Mouse (Mus musculus): ENCODE measurements at regions not wholly inside any gene's neighbourhood (a gene's known extent, or its start where the extent isn't known, plus 50 kb on each side); places are given as distances from the start of the nearest gene placed in this dataset.

DNA sequence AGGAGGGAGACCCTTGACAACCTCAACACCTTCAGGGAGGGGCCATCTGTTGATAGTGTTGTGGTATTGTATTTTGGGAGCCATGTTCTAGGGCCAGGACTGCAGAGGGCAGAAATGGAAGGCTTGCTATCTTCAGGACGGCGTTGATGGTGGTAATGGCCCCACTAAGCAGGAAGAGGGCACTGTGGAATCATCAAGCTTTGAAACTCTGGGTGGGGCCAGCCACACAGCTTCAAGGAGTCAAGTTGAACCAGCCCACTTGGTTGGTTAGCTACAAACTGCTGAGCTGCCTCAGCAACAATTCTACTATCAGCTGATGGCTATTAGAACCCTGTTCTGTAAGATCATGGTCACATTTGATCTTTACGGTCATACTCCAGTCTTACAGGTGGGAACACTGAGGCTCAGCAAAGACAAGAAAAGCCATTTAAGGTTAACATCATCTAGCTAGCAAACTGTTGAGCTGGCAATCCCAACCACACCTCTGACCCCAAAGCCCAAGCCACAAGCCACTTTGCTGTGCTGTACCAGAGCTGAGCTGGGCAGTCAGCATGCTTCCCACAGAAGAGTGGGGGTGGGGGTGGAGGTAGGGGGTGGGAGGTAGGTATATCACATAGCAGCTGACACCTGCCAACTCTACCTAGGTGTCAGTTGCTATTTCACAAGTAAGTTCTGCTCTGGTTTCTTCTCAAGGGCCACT is 203.9 kb downstream of the Uaca start:
- DNase-seq (ENCODE audit: low spot score in 2 of 2), result peak in 1 of 2 experiments; percentile 64

GRCm38 (mm10) chr9:60999001-60999529 is 204.7 kb downstream of the Uaca start:
- peak; percentile 26 to 76 for DNase-seq (ENCODE audit: low spot score in 2 of 2)

GRCm38 (mm10) chr9:61000232-61000631 is 205.9 kb downstream of the Uaca start:
- DNase-seq (ENCODE audit: low spot score in 2 of 2), result no peak

GRCm38 (mm10) chr9:61002572-61002971 is 208.2 kb downstream of the Uaca start:
- DNase-seq (ENCODE audit: low spot score in 2 of 2), result no peak

DNA sequence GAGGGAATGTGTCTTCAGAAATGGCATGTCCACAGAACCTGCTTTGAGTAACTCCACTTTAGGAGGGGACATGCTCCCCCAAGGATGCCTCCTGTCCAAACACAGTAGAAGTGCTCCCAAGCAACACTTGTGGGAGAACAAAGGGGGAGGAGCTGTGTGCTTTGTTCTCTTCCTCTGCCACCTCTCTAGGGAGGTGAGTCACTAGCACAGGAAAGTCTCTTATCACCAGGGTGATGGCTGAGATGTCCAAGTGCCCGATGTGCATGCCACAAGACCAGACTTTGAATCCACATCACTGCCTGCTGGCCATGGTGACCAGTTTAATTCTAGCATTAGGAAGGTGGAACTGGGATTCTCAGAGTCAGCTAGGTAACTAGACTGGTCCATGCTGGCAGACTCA is 214.1 kb downstream of the Uaca start:
- no peak for DNase-seq (ENCODE audit: low spot score in 2 of 2)

DNA sequence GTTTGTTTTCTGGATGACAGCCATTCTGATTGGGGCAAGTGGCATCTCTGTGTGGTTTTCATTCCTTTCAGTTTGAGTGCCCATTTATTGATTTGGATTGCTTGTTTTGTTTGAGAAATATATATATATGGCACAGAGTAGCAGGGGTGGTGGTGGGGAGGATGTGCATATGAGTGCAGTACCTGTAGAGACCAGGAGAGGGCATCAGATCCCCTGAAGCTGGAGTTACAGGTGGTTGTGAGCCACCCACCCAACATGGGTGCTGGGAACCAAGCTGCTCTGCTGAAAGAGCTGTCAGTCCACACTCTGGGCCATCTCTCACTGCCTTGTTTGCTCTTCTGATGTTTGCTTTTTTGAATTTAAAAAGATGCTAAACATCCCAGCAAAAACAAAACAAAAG is 216.7 kb downstream of the Uaca start:
- no peak for DNase-seq (ENCODE audit: low spot score in 2 of 2)

GRCm38 (mm10) chr9:61012771-61013540 is 218.6 kb downstream of the Uaca start:
- peak; percentile 26 to 72 for DNase-seq (ENCODE audit: low spot score in 2 of 2)

GRCm38 (mm10) chr9:61014151-61014550 is 219.8 kb downstream of the Uaca start:
- DNase-seq (ENCODE audit: low spot score in 2 of 2), result no peak

DNA sequence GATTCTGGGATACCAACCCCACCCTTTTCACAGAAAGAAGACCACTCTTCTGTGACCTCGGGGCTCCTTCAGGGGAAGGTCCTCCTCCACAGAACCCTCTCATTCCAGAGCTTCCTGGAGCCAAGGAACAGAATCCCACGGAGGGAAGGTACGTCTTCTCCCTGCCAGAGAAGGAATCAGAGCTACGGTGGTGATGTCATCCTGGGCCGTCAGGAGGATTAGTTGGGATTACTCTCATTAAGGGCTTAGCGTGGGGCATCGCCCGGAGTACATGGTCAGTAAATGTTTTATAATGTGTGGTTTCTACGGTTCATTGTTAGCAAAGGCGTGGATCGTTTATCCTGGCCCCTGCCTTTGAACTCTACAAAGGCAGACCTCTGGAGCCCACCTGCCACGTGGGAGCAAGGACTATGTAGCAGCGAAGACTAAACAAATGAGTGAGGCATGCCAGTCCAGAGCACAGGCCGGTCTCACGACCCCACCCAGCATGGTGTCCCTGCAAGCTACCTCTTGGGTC is 221.1 kb downstream of the Uaca start:
- no peak for DNase-seq (ENCODE audit: low spot score in 2 of 2)

GRCm38 (mm10) chr9:61016673-61017072 is 222.3 kb downstream of the Uaca start:
- no peak for DNase-seq (ENCODE audit: low spot score in 2 of 2)

DNA sequence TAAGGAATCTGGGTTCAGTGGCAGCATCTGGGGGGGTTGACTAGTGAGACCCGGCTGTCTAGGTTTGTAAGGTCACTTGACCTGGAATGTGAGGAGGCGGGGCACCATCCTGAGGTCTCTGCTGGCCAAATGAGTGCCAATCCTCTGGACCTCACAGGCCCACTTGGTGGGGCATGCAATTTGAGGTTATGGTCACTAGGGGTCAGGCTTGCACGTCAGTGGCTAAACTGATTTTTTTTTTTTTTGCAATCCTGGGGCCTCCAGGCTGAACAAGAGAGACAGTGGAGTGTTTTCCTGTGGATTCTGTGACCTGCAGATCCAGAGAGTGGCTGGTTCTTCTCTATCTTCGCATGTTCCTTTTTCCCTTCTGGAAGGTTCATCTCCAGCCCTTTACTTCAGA is 225.6 kb downstream of the Uaca start:
- DNase-seq (ENCODE audit: low spot score in 2 of 2), result peak in 1 of 2 experiments; percentile 37

- DNase-seq (ENCODE audit: low spot score in 2 of 2), result no peak
Observed at GRCm38 (mm10) chr9:61021810-61022209, 227.5 kb downstream of the Uaca start.

- DNase-seq (ENCODE audit: low spot score in 2 of 2), result peak in 1 of 2 experiments; percentile 61
Observed at GRCm38 (mm10) chr9:61022371-61023026, 228.2 kb downstream of the Uaca start.

DNA sequence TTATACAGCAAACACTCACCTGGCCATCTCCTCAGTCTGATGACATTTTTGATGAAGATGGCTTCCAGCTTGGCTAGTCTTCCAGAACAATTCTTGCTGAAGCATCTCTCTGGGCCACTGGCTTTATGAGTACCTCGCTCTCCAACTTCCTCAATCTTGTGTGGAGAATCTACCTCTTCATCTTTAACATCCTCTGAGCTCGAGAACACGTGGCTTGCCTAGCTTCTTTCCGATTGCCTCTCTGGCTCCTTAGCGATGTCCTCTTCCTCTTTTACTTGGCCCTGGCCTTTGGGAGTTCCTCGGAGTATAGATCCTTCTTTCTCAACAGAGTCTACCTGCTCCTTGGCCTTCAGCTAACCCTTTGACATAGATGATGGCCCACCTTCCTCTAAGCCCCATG is 231.0 kb downstream of the Uaca start:
- no peak for DNase-seq (ENCODE audit: low spot score in 2 of 2)

- DNase-seq (ENCODE audit: low spot score in 2 of 2), result no peak
Observed at GRCm38 (mm10) chr9:61028775-61029401, 234.5 kb downstream of the Uaca start.

DNA sequence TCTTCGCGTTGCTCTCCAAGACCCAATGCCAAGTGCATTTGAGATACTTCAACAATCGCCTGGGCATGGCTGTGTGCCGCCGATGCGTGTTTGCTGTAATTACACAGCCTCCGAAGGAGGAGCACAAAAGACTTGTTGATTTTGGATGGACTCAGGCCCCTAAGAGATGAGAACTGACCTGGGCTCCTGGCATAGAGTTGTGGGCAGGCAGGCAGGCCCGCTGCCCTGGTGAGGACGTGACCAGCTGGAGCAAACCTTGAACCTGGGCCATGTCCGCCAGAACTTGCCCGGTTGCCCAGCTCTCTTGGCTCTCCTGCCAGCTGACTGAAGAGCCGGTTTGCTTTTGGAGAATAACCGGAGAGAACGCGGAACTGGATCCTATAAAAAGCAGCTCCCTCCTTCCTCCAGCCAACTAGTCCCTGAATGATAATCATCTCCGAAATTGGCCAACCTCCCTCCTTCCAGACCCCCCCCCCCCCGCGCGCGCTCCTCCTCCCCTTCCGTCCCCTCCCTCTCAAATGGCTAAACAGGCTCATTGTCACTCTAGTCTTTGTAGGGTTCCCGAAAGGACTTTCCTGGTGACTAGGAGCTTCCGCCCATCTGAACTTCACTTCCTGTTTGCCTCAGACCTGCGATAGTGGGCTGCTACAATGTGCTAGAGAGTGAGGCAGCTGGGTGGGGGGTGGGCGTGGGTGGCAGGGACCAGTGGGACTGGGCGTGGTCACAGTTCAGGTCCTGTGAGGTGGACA is 237.5 kb downstream of the Uaca start:
- DNase-seq (ENCODE audit: low spot score in 2 of 2), result no peak

DNA sequence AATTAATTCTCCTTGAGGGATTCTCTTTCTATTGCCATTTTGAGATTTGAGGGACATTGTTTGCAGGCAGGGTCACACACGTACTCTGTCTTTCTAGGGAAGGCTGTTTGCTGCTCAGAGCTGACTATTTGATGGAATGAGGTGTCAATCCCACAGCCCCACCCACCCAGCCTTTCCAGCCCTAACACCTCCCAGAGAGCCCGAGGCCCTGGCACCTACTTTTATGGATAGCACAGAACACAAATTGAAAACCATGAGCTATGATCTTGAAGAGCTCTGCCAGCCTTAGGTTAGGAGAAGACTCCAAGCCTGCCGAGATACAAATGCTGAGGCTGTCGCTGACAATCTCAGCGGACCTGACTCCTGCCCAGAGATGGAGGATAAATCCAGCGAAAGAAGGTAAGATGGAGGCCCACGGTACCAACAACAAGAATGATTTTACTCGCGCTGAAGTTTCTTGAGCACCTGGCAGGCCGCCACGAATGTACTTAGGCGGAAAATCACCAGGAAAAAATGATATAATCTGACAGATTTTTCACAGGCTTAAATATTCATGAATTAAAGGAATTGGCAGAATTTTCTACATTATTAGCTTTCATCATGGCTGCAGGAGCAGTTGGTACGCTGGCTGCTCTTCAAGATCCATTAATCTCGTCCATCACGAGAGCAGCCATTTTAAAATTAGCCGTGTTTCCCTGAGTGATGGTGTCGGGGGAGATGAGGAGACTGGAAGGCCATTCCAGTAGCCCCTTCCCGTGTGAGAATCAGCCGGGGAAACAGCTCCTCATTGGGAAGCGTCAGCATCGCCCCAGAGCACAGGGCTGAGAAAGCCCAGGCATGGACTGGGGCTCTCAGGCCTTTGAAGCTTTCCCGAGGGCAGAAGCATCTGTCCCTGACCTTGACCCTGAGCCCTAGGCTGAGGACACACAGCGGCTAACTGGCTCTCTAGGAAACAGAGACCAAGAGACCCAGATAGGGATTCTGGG is 238.4 kb downstream of the Uaca start:
- no peak for DNase-seq (ENCODE audit: low spot score in 2 of 2)

DNA sequence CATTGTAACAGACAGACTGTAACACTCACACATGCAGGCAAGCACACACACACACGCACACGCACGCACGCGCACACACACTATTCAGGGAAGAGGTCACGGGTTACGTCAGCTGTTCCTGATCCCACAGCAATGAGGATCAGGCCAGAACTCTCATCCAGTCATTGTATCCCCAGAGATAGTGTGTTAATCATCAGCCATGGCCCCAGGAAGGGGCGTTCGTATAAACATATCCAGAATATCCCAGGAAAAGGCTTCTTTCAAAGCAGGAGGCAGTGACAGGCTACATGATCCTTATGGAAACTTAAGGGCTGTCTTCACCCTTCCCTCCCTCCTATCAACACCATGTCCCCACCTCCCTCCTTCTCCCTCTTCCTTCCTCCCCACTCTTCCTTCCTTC is 239.3 kb downstream of the Uaca start:
- DNase-seq (ENCODE audit: low spot score in 2 of 2), result no peak

GRCm38 (mm10) chr9:61042063-61042462 is 247.7 kb downstream of the Uaca start:
- DNase-seq (ENCODE audit: low spot score in 2 of 2), result no peak

- no peak for DNase-seq (ENCODE audit: low spot score in 2 of 2)
Observed at GRCm38 (mm10) chr9:61044983-61045382, 250.6 kb downstream of the Uaca start.

Data from spleen, postnatal 10 days (tissue).